Mouse (Mus musculus): ENCODE results near the gene Alms1.

DNA sequence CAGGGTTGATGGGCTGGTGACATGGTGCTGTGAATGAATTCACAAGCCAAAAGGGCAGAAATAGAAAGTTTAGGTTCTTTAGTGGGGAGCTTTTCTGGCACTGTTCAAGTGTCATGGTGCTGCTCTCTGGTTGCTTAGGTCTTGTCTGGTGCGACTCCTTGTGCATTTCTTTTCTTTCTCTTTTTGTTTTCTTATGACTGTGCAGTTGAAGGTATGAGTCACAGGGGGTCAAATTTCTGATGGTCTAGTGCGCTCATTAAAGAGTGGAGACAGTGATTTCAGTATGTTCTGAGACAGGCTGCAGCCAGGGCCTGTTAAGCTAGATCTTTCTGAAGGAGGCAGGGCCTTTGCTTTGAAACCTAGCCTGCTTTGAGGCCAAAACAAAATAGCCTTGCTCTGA lies 2.8 kb downstream of the Alms1 start:
- TF ChIP-seq PAX5 (IDR thresholded peaks at IDR 0.05; ENCODE audit: low read length) (no peak), CTCF (conservative IDR thresholded peaks at IDR 0.05 in 1 of 2, IDR thresholded peaks at IDR 0.05 in 1 of 2; ENCODE audit: low read depth in 2 of 2, low read length in 2 of 2) (no peak), USF1 (IDR thresholded peaks at IDR 0.05; ENCODE audit: low read depth, low read length) (no peak), ZNF384 (IDR thresholded peaks at IDR 0.05; ENCODE audit: low read depth, low read length) (no peak)

Measured in CH12.LX (cell line).